Mouse (Mus musculus): ENCODE data around the gene Nkx2-3. TPM values are rescaled to one million over a fixed set of nuclear protein-coding genes. Genes with fewer than 3 reads are reported as not detected.

Gene Nkx2-3
- polyA plus RNA-seq, 1 experiment from 2014 or later: not detected

GRCm38 (mm10) chr19:43610341-43610848 lies 1.7 kb upstream of the Nkx2-3 start:
- WGBS: 2% methylated on average over 32 of the region's 32 CpGs
- no peak overlapping the region for H3K9ac ChIP-seq (ENCODE audit: low read length)
- no peak overlapping the region for H3K4me2 ChIP-seq (ENCODE audit: low read depth, low read length)
- no peak overlapping the region for H3K27ac ChIP-seq (ENCODE audit: low read length)
- ATAC-seq (ENCODE audit: low read depth): no peak
- H3K27me3 ChIP-seq (ENCODE audit: control insufficient read depth, insufficient read depth, low read depth, low read length): peaks cover 87% of the 10 kb centered on the region
- no peak overlapping the region for H3K4me3 ChIP-seq (ENCODE audit: low read length)
- peaks cover 12% of the 10 kb centered on the region for H3K4me1 ChIP-seq (replicated peaks; ENCODE audit: control insufficient read depth, insufficient read depth, low read length)
- no peaks in the 10 kb centered on the region for H3K36me3 ChIP-seq (ENCODE audit: control insufficient read depth, insufficient read depth, low read length)
- H3K9me3 ChIP-seq (ENCODE audit: control insufficient read depth, low read length): no peaks in the 10 kb centered on the region

- H3K9me3 ChIP-seq (ENCODE audit: control insufficient read depth, low read length): no peaks in the 10 kb centered on the region
- no peak for ATAC-seq (ENCODE audit: low read depth)
- H3K36me3 ChIP-seq (ENCODE audit: control insufficient read depth, insufficient read depth, low read length): no peaks in the 10 kb centered on the region
- 18% methylated on average over 8 of the region's 8 CpGs for WGBS
- no peak overlapping the region for H3K27ac ChIP-seq (ENCODE audit: low read length)
- no peak overlapping the region for H3K9ac ChIP-seq (ENCODE audit: low read length)
- H3K4me3 ChIP-seq (ENCODE audit: low read length): no peak overlapping the region
- H3K27me3 ChIP-seq (ENCODE audit: control insufficient read depth, insufficient read depth, low read depth, low read length): peaks cover 87% of the 10 kb centered on the region
- peaks cover 13% of the 10 kb centered on the region for H3K4me1 ChIP-seq (replicated peaks; ENCODE audit: control insufficient read depth, insufficient read depth, low read length)
- no peak overlapping the region for H3K4me2 ChIP-seq (ENCODE audit: low read depth, low read length)
Measured at GRCm38 (mm10) chr19:43611110-43611509, 1.0 kb upstream of the Nkx2-3 start.

- H3K9ac ChIP-seq (ENCODE audit: low read length): no peak overlapping the region
- no peak overlapping the region for H3K4me2 ChIP-seq (ENCODE audit: low read depth, low read length)
- WGBS: 14% methylated on average over 12 of the region's 12 CpGs
- H3K4me3 ChIP-seq (ENCODE audit: low read length): no peak overlapping the region
- H3K9me3 ChIP-seq (ENCODE audit: control insufficient read depth, low read length): no peaks in the 10 kb centered on the region
- peaks cover 87% of the 10 kb centered on the region for H3K27me3 ChIP-seq (ENCODE audit: control insufficient read depth, insufficient read depth, low read depth, low read length)
- peaks cover 16% of the 10 kb centered on the region for H3K4me1 ChIP-seq (replicated peaks; ENCODE audit: control insufficient read depth, insufficient read depth, low read length)
- no peak overlapping the region for H3K27ac ChIP-seq (ENCODE audit: low read length)
- no peak for ATAC-seq (ENCODE audit: low read depth)
- no peaks in the 10 kb centered on the region for H3K36me3 ChIP-seq (ENCODE audit: control insufficient read depth, insufficient read depth, low read length)
Measured at GRCm38 (mm10) chr19:43611561-43611960, 564 bp upstream of the Nkx2-3 start.

- Histone ChIP-seq H3K36me3 (ENCODE audit: control insufficient read depth, insufficient read depth, low read length) (no peaks in the 10 kb centered on the region), H3K4me3 (ENCODE audit: low read length) (no peak overlapping the region), H3K9me3 (ENCODE audit: control insufficient read depth, low read length) (no peaks in the 10 kb centered on the region), H3K4me1 (replicated peaks; ENCODE audit: control insufficient read depth, insufficient read depth, low read length) (peaks cover 16% of the 10 kb centered on the region), H3K27ac (ENCODE audit: low read length) (no peak overlapping the region), H3K9ac (ENCODE audit: low read length) (no peak overlapping the region), H3K4me2 (ENCODE audit: low read depth, low read length) (no peak overlapping the region), H3K27me3 (ENCODE audit: control insufficient read depth, insufficient read depth, low read depth, low read length) (peaks cover 88% of the 10 kb centered on the region)
- no peak for ATAC-seq (ENCODE audit: low read depth)
- WGBS: 1% methylated on average over 23 of the region's 23 CpGs
Measured at GRCm38 (mm10) chr19:43612501-43612971, 411 bp downstream of the Nkx2-3 start.

- WGBS: 3% methylated on average over 26 of the region's 26 CpGs
- no peaks in the 10 kb centered on the region for H3K9me3 ChIP-seq (ENCODE audit: control insufficient read depth, low read length)
- no peak overlapping the region for H3K4me2 ChIP-seq (ENCODE audit: low read depth, low read length)
- no peak overlapping the region for H3K9ac ChIP-seq (ENCODE audit: low read length)
- peaks cover 94% of the 10 kb centered on the region for H3K27me3 ChIP-seq (ENCODE audit: control insufficient read depth, insufficient read depth, low read depth, low read length)
- peaks cover 16% of the 10 kb centered on the region for H3K4me1 ChIP-seq (replicated peaks; ENCODE audit: control insufficient read depth, insufficient read depth, low read length)
- no peak overlapping the region for H3K27ac ChIP-seq (ENCODE audit: low read length)
- ATAC-seq (ENCODE audit: low read depth): no peak
- no peak overlapping the region for H3K4me3 ChIP-seq (ENCODE audit: low read length)
- H3K36me3 ChIP-seq (ENCODE audit: control insufficient read depth, insufficient read depth, low read length): no peaks in the 10 kb centered on the region
Measured at GRCm38 (mm10) chr19:43613293-43614130, 1.4 kb downstream of the Nkx2-3 start.

GRCm38 (mm10) chr19:43614341-43615073 lies 2.4 kb downstream of the Nkx2-3 start:
- WGBS: under 1% methylated on average over 84 of the region's 92 CpGs
- no peak for ATAC-seq (ENCODE audit: low read depth)

GRCm38 (mm10) chr19:43615074-43615445 lies 2.9 kb downstream of the Nkx2-3 start:
- peak overlapping the region; percentile 54 for H3K4me2 ChIP-seq (ENCODE audit: low read depth, low read length)
- peak overlapping the region; percentile 33 for H3K4me3 ChIP-seq (ENCODE audit: low read length)
- 1% methylated on average over 20 of the region's 20 CpGs for WGBS
- H3K27me3 ChIP-seq (ENCODE audit: control insufficient read depth, insufficient read depth, low read depth, low read length): peaks cover 98% of the 10 kb centered on the region
- no peak overlapping the region for H3K9ac ChIP-seq (ENCODE audit: low read length)
- no peaks in the 10 kb centered on the region for H3K36me3 ChIP-seq (ENCODE audit: control insufficient read depth, insufficient read depth, low read length)
- peaks cover 16% of the 10 kb centered on the region for H3K4me1 ChIP-seq (replicated peaks; ENCODE audit: control insufficient read depth, insufficient read depth, low read length)
- H3K27ac ChIP-seq (ENCODE audit: low read length): no peak overlapping the region
- H3K9me3 ChIP-seq (ENCODE audit: control insufficient read depth, low read length): no peaks in the 10 kb centered on the region
- no peak for ATAC-seq (ENCODE audit: low read depth)

More at GRCm38 (mm10) chr19:43614341-43615073, 2.4 kb downstream of the Nkx2-3 start:
- Histone ChIP-seq H3K36me3 (ENCODE audit: control insufficient read depth, insufficient read depth, low read length) (no peaks in the 10 kb centered on the region), H3K27ac (ENCODE audit: low read length) (no peak overlapping the region), H3K27me3 (ENCODE audit: control insufficient read depth, insufficient read depth, low read depth, low read length) (peaks cover 98% of the 10 kb centered on the region), H3K4me2 (ENCODE audit: low read depth, low read length) (peak overlapping the region; percentile 54), H3K4me3 (ENCODE audit: low read length) (peak overlapping the region; percentile 33), H3K9ac (ENCODE audit: low read length) (no peak overlapping the region), H3K4me1 (replicated peaks; ENCODE audit: control insufficient read depth, insufficient read depth, low read length) (peaks cover 16% of the 10 kb centered on the region), H3K9me3 (ENCODE audit: control insufficient read depth, low read length) (no peaks in the 10 kb centered on the region)

GRCm38 (mm10) chr19:43615571-43616414 lies 3.7 kb downstream of the Nkx2-3 start:
- H3K27ac ChIP-seq (ENCODE audit: low read length): no peak overlapping the region
- peak overlapping the region; percentile 33 for H3K4me3 ChIP-seq (ENCODE audit: low read length)
- WGBS: 2% methylated on average over 19 of the region's 34 CpGs
- H3K36me3 ChIP-seq (ENCODE audit: control insufficient read depth, insufficient read depth, low read length): no peaks in the 10 kb centered on the region
- H3K4me1 ChIP-seq (replicated peaks; ENCODE audit: control insufficient read depth, insufficient read depth, low read length): peaks cover 16% of the 10 kb centered on the region
- H3K27me3 ChIP-seq (ENCODE audit: control insufficient read depth, insufficient read depth, low read depth, low read length): peaks cover 98% of the 10 kb centered on the region
- H3K9ac ChIP-seq (ENCODE audit: low read length): no peak overlapping the region
- H3K9me3 ChIP-seq (ENCODE audit: control insufficient read depth, low read length): no peaks in the 10 kb centered on the region
- peak overlapping the region; percentile 44 for H3K4me2 ChIP-seq (ENCODE audit: low read depth, low read length)
- ATAC-seq (ENCODE audit: low read depth): no peak

Data from lung, embryonic 16.5 days (tissue).